Comparison of ENCODE assay signal across 16 mouse cellular contexts in genomic region chr19:53839837-53840236, GRCm38 (mm10). TPM values are rescaled to one million over a fixed set of nuclear protein-coding genes. Genes with fewer than 3 reads are reported as not detected.
DNase-seq lines count a peak whose midpoint lies in the region; ATAC-seq and TF ChIP-seq lines count a peak whose summit lies in the region.
"Had no signal": no experiment of that assay in that cellular context is flagged by ENCODE, and none has a peak within 500 bp of the region (broad histone marks: within the 10 kb centered on the region; RNA-seq: fewer than 3 reads in every experiment).

No protein-coding gene starts in this region.

- TF ChIP-seq POLR2A in kidney, adult 2 months (IDR thresholded peaks at IDR 0.05; ENCODE audit: low read depth, low read length) = no peak

- TF ChIP-seq CTCF in kidney, adult 2 months (conservative IDR thresholded peaks at IDR 0.05; ENCODE audit: insufficient read depth, insufficient read length, low read depth, low read length) = no peak
- TF ChIP-seq CTCF in forebrain, postnatal 0 days (IDR thresholded peaks at IDR 0.05; ENCODE audit: low read depth) = no peak

- peak; percentile 65 for DNase-seq in adrenal gland, adult 2 months
- DNase-seq in adrenal gland, adult 18-20 months (ENCODE audit: low spot score in 2 of 2) = no peak
- no peak for DNase-seq in kidney, adult 2 months
- DNase-seq in forebrain, postnatal 0 days = peak; percentile 61
- DNase-seq in retina, postnatal 1 day = peak; percentile 77
- DNase-seq in thymus, postnatal 14 days = no peak
- DNase-seq in heart, embryonic 10.5 days (ENCODE audit: low spot score) = no peak
- DNase-seq: cerebellum, adult 2 months; heart, postnatal 36 days; kidney, adult 11 months; spleen, adult 18-20 months had no signal

- H3K36me3 ChIP-seq in kidney, embryonic 15.5 days = no peaks in the 10 kb centered on the region
- H3K36me3 ChIP-seq in kidney, adult 2 months (ENCODE audit: control insufficient read depth, insufficient read depth, low read length) = no peaks in the 10 kb centered on the region
- H3K36me3 ChIP-seq in forebrain, postnatal 0 days (ENCODE audit: insufficient read depth) = no peaks in the 10 kb centered on the region
- peaks cover 70% of the 10 kb centered on the region for H3K36me3 ChIP-seq in heart, embryonic 10.5 days
- H3K36me3 ChIP-seq: limb, embryonic 12.5 days; lung, embryonic 15.5 days; neural tube, embryonic 12.5 days had no signal

- no peak for ATAC-seq in kidney, embryonic 15.5 days (replicated peaks; ENCODE audit: low FRiP score)
- ATAC-seq in forebrain, postnatal 0 days = peak; percentile 92

- no peak overlapping the region for H3K4me3 ChIP-seq in kidney, embryonic 15.5 days (replicated peaks)
- H3K4me3 ChIP-seq in kidney, adult 2 months (ENCODE audit: insufficient read depth, low read depth, low read length) = no peak overlapping the region
- H3K4me3 ChIP-seq in forebrain, postnatal 0 days (ENCODE audit: low read depth, low read length) = no peak overlapping the region
- no peak overlapping the region for H3K4me3 ChIP-seq in heart, embryonic 10.5 days
- H3K4me3 ChIP-seq: limb, embryonic 12.5 days; lung, embryonic 15.5 days; megakaryocyte, embryonic 14.5 days; neural tube, embryonic 12.5 days had no signal

- no peak overlapping the region for H3K4me2 ChIP-seq in kidney, embryonic 15.5 days
- no peak overlapping the region for H3K4me2 ChIP-seq in forebrain, postnatal 0 days (ENCODE audit: low read depth)
- H3K4me2 ChIP-seq: limb, embryonic 12.5 days; lung, embryonic 15.5 days; neural tube, embryonic 12.5 days had no signal

- no peak overlapping the region for H3K27ac ChIP-seq in kidney, embryonic 15.5 days
- H3K27ac ChIP-seq in kidney, adult 2 months (ENCODE audit: insufficient read depth, low read depth, low read length) = no peak overlapping the region
- no peak overlapping the region for H3K27ac ChIP-seq in forebrain, postnatal 0 days (ENCODE audit: low read depth, low read length)
- H3K27ac ChIP-seq in heart, embryonic 10.5 days = no peak overlapping the region
- H3K27ac ChIP-seq: limb, embryonic 12.5 days; lung, embryonic 15.5 days; neural tube, embryonic 12.5 days had no signal

- no peaks in the 10 kb centered on the region for H3K9me3 ChIP-seq in kidney, embryonic 15.5 days (replicated peaks)
- H3K9me3 ChIP-seq in forebrain, postnatal 0 days (ENCODE audit: low read length) = no peaks in the 10 kb centered on the region
- no peaks in the 10 kb centered on the region for H3K9me3 ChIP-seq in heart, embryonic 10.5 days
- H3K9me3 ChIP-seq: limb, embryonic 12.5 days; lung, embryonic 15.5 days; megakaryocyte, embryonic 14.5 days; neural tube, embryonic 12.5 days had no signal

- H3K27me3 ChIP-seq in kidney, embryonic 15.5 days = no peaks in the 10 kb centered on the region
- no peaks in the 10 kb centered on the region for H3K27me3 ChIP-seq in kidney, adult 2 months (replicated peaks; ENCODE audit: control insufficient read depth, insufficient read depth, low read length)
- H3K27me3 ChIP-seq in forebrain, postnatal 0 days (ENCODE audit: insufficient read depth, low read length) = no peaks in the 10 kb centered on the region
- H3K27me3 ChIP-seq in heart, embryonic 10.5 days (ENCODE audit: insufficient read depth, poor library complexity, severe bottlenecking) = no peaks in the 10 kb centered on the region
- H3K27me3 ChIP-seq: lung, embryonic 15.5 days; neural tube, embryonic 12.5 days had no signal

- 0 out of 2 replicates have a peak overlapping the region, but pooled peaks have one; percentile 5 for H3K9ac ChIP-seq in kidney, embryonic 15.5 days
- no peak overlapping the region for H3K9ac ChIP-seq in forebrain, postnatal 0 days
- H3K9ac ChIP-seq: limb, embryonic 12.5 days; lung, embryonic 15.5 days; neural tube, embryonic 12.5 days had no signal

- 63% methylated on average over 6 of the region's 6 CpGs for WGBS in kidney, embryonic 15.5 days
- 82% methylated on average over 6 of the region's 6 CpGs for WGBS in kidney, adult 2 months
- 14% methylated on average over 6 of the region's 6 CpGs for WGBS in forebrain, postnatal 0 days
- WGBS in heart, embryonic 10.5 days = 72% methylated on average over 6 of the region's 6 CpGs

- peaks cover 15% of the 10 kb centered on the region for H3K4me1 ChIP-seq in kidney, embryonic 15.5 days
- H3K4me1 ChIP-seq in kidney, adult 2 months (ENCODE audit: control insufficient read depth, insufficient read depth, low read length) = peaks cover 7% of the 10 kb centered on the region
- H3K4me1 ChIP-seq in forebrain, postnatal 0 days (ENCODE audit: insufficient read depth) = peaks cover 3% of the 10 kb centered on the region; the same call in 1 of the 2 replicates
- peaks cover 3% of the 10 kb centered on the region; the same call in 1 of the 2 replicates for H3K4me1 ChIP-seq in heart, embryonic 10.5 days
- H3K4me1 ChIP-seq: lung, embryonic 15.5 days; neural tube, embryonic 12.5 days had no signal

RNA-seq across cellular contexts. Expression of gene Pdcd4, which starts 52.2 kb away (rescaled TPM):
- total RNA-seq in adrenal gland, adult 2 months (2021) = 100 to 1,000 TPM in 1 of 2 experiments, 10 to 100 TPM in 1; 75.5 to 102 TPM
- 2.5 and 2.6 TPM in 2 replicates for polyA plus RNA-seq in adrenal gland, adult 2 months (2012; rRNA removed)
- total RNA-seq in adrenal gland, adult 18-20 months (2021) = 10 to 100 TPM; 69.6 to 91.1 TPM
- 122 and 124 TPM in 2 replicates for polyA plus RNA-seq in kidney, embryonic 15.5 days (2015; fragmentation: Nextera tagmentation; extraction: Ambion mirVana)
- 6.4 and 10.3 TPM in 2 replicates for polyA plus RNA-seq in kidney, adult 2 months (2012; rRNA removed)
- 24.4 and 32.3 TPM in 2 replicates for total RNA-seq in forebrain, postnatal 0 days (2014; rRNA removed)
- 55.1 and 82.7 TPM in 2 replicates for polyA plus RNA-seq in forebrain, postnatal 0 days (2015; fragmentation: Nextera tagmentation; extraction: Ambion mirVana)
- polyA plus RNA-seq in heart, embryonic 10.5 days (2016; fragmentation: Nextera tagmentation; extraction: Ambion mirVana) = 31.4 and 35.0 TPM in 2 replicates

Comparison
In these comparisons a context has a peak if more than half of its experiments do, and no peak if none do; other contexts are left out.
1. DNase-seq: peak in adrenal gland, adult 2 months (single experiment), forebrain, postnatal 0 days (single experiment) and retina, postnatal 1 day (single experiment); none in adrenal gland, adult 18-20 months (0 of 2), kidney, adult 2 months (single experiment), thymus, postnatal 14 days (single experiment) and heart, embryonic 10.5 days (single experiment).